ENCODE assay signal across 28 mouse cellular contexts in the genomic region with DNA sequence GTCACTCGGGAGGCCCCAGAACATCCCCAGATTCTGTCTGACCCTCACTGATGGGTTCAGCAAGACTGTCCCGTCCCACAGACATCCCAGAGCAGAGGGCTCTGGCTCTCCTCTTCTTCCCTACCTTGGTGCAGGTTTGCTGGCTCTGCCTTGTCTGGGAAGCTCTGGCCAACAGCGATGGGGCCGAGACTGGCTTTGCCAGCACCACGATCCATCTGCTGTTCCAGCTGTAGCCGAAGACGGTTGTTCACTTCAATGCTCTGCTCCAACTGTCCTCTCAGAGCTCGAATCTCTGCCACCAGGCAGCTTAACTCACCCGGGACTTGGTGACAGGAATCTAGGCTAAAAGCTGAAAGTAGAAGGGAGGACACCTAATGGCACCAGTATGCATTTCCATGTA. TPM values are rescaled to one million over a fixed set of nuclear protein-coding genes. Genes with fewer than 3 reads are reported as not detected.
DNase-seq lines count a peak whose midpoint lies in the region; ATAC-seq and TF ChIP-seq lines count a peak whose summit lies in the region.
"Had no signal": no experiment of that assay in that cellular context is flagged by ENCODE, and none has a peak within 500 bp of the region (broad histone marks: within the 10 kb centered on the region; RNA-seq: fewer than 3 reads in every experiment).

No protein-coding gene starts in this region.

- H3K4me3 ChIP-seq in gastrocnemius, adult 2 months, result no peak overlapping the region
- 0 out of 2 replicates have a peak overlapping the region, but pooled peaks have one; percentile 21 for H3K4me3 ChIP-seq in brown adipose tissue, adult 24 weeks (ENCODE audit: insufficient read depth, low read depth, low read length)
- no peak overlapping the region for H3K4me3 ChIP-seq in hindbrain, embryonic 13.5 days
- H3K4me3 ChIP-seq: embryonic facial prominence, embryonic 13.5 days; embryonic facial prominence, embryonic 15.5 days; erythroblast, embryonic 14.5 days; forebrain, embryonic 10.5 days; forebrain, embryonic 12.5 days had no signal

- WGBS in hindbrain, embryonic 13.5 days, result 87% methylated on average over 9 of the region's 9 CpGs

- peak overlapping the region; percentile 54; the same call in 1 of the 2 replicates for H3K27ac ChIP-seq in gastrocnemius, adult 2 months
- peak overlapping the region; percentile 64 for H3K27ac ChIP-seq in brown adipose tissue, adult 24 weeks (replicated peaks; ENCODE audit: low read depth, low read length)
- no peak overlapping the region for H3K27ac ChIP-seq in hindbrain, embryonic 13.5 days
- H3K27ac ChIP-seq: embryonic facial prominence, embryonic 13.5 days; embryonic facial prominence, embryonic 15.5 days; forebrain, embryonic 10.5 days; forebrain, embryonic 12.5 days had no signal

- no peaks in the 10 kb centered on the region for H3K9me3 ChIP-seq in hindbrain, embryonic 13.5 days
- H3K9me3 ChIP-seq: embryonic facial prominence, embryonic 13.5 days; embryonic facial prominence, embryonic 15.5 days; forebrain, embryonic 10.5 days; forebrain, embryonic 12.5 days had no signal

- ATAC-seq in hindbrain, embryonic 13.5 days (ENCODE audit: low FRiP score), result no peak
- ATAC-seq: forebrain, embryonic 14.5 days; forebrain, embryonic 16.5 days had no signal

- H3K36me3 ChIP-seq in hindbrain, embryonic 13.5 days, result peaks cover 73% of the 10 kb centered on the region
- H3K36me3 ChIP-seq: embryonic facial prominence, embryonic 13.5 days; embryonic facial prominence, embryonic 15.5 days; forebrain, embryonic 10.5 days; forebrain, embryonic 12.5 days had no signal

- peaks cover 3% of the 10 kb centered on the region; the same call in 1 of the 2 replicates for H3K27me3 ChIP-seq in hindbrain, embryonic 13.5 days
- H3K27me3 ChIP-seq: embryonic facial prominence, embryonic 13.5 days; embryonic facial prominence, embryonic 15.5 days; forebrain, embryonic 12.5 days had no signal

- H3K4me1 ChIP-seq in brown adipose tissue, adult 24 weeks (ENCODE audit: control insufficient read depth, insufficient read depth, insufficient read length, low read length), result peaks cover 9% of the 10 kb centered on the region
- no peaks in the 10 kb centered on the region for H3K4me1 ChIP-seq in hindbrain, embryonic 13.5 days (replicated peaks)
- H3K4me1 ChIP-seq: embryonic facial prominence, embryonic 13.5 days; embryonic facial prominence, embryonic 15.5 days; forebrain, embryonic 12.5 days had no signal

- intact Hi-C loops in gastrocnemius, adult 2 months (cut with DNase I), result no loop called here
- intact Hi-C loops in gastrocnemius, postnatal 14 days (cut with DNase I; ENCODE audit: low total_unique reads), result no loop called here

- H3K9ac ChIP-seq in hindbrain, embryonic 13.5 days, result no peak overlapping the region
- H3K9ac ChIP-seq: embryonic facial prominence, embryonic 13.5 days; embryonic facial prominence, embryonic 15.5 days; forebrain, embryonic 12.5 days had no signal

- TF ChIP-seq CTCF in gastrocnemius, adult 2 months (IDR thresholded peaks at IDR 0.05), result no peak

- DNase-seq in cerebellum, postnatal 10 days, result peak; percentile 54 to 66
- no peak for DNase-seq in cerebellum, postnatal 4 days (ENCODE audit: low spot score in 2 of 2)
- DNase-seq in gastrocnemius, adult 2 months, result no peak
- no peak for DNase-seq in gastrocnemius, postnatal 14 days
- DNase-seq in adipocyte (ENCODE audit: low spot score), result peak; percentile 27
- DNase-seq: adrenal gland, adult 8-10 months; adrenal gland, postnatal 25 days; cerebellum, adult 11 months; cerebellum, adult 18-20 months; cerebellum, adult 9-10 months; cerebellum, postnatal 25 days; embryo, embryonic 11 days had no signal

- no peak overlapping the region for H3K4me2 ChIP-seq in hindbrain, embryonic 13.5 days
- H3K4me2 ChIP-seq: embryonic facial prominence, embryonic 13.5 days; embryonic facial prominence, embryonic 15.5 days; forebrain, embryonic 12.5 days had no signal

RNA-seq across cellular contexts. Expression of a gene that starts 22.4 kb away (rescaled TPM):
- not detected for total RNA-seq in gastrocnemius, adult 2 months (2021)
- total RNA-seq in gastrocnemius, postnatal 14 days (2021), result not detected
- not detected in 2 replicates for polyA plus RNA-seq in brown adipose tissue, adult 24 weeks (2012; ENCODE audit: insufficient read depth, insufficient read length, missing spikeins)
- polyA plus RNA-seq in hindbrain, embryonic 13.5 days (2015; fragmentation: Nextera tagmentation; extraction: Ambion mirVana), result not detected in 2 replicates
- total RNA-seq: adrenal gland, adult 18-20 months; adrenal gland, adult 8-10 months; adrenal gland, postnatal 25 days; common myeloid progenitor, adult 5-6 weeks; ES-E14; MEL had no signal
- polyA plus RNA-seq: C2C12; embryonic facial prominence, embryonic 11.5 days; embryonic facial prominence, embryonic 13.5 days; embryonic facial prominence, embryonic 15.5 days; erythroblast, embryonic 14.5 days; forebrain, embryonic 10.5 days; forebrain, embryonic 12.5 days; forebrain, embryonic 14.5 days; forebrain, embryonic 16.5 days; frontal cortex, adult 2 months had no signal

RNA-seq across cellular contexts. Expression of a gene that starts 38.9 kb away (rescaled TPM):
- 100 to 1,000 TPM; 137 to 243 TPM for total RNA-seq in gastrocnemius, adult 2 months (2021)
- 10 to 100 TPM; 65.3 to 69.8 TPM for total RNA-seq in gastrocnemius, postnatal 14 days (2021)
- polyA plus RNA-seq in brown adipose tissue, adult 24 weeks (2012; ENCODE audit: insufficient read depth, insufficient read length, missing spikeins), result 4.3 and 9.1 TPM in 2 replicates
- 9.2 and 9.7 TPM in 2 replicates for polyA plus RNA-seq in hindbrain, embryonic 13.5 days (2015; fragmentation: Nextera tagmentation; extraction: Ambion mirVana)

Comparison
In these comparisons a context has a peak if more than half of its experiments do, and no peak if none do; other contexts are left out.
1. DNase-seq: peak in cerebellum, postnatal 10 days (2 of 2) and adipocyte (single experiment); none in cerebellum, postnatal 4 days (0 of 2), gastrocnemius, adult 2 months (single experiment) and gastrocnemius, postnatal 14 days (single experiment).